Mouse (Mus musculus): Measurements from ENCODE around the gene Cacng7.

- TF ChIP-seq CTCF (IDR thresholded peaks at IDR 0.05; ENCODE audit: low read depth) (no peak), EP300 (optimal IDR thresholded peaks at IDR 0.05) (no peak)
Observed at GRCm38 (mm10) chr7:3338286-3338935, 5.7 kb downstream of the Cacng7 start.
